Mouse (Mus musculus): ENCODE results near the gene Kank3. TPM values are rescaled to one million over a fixed set of nuclear protein-coding genes. Genes with fewer than 3 reads are reported as not detected.

Kank3 gene
- polyA plus RNA-seq, 1 experiment from 2014 or later = 29.0 TPM

DNA sequence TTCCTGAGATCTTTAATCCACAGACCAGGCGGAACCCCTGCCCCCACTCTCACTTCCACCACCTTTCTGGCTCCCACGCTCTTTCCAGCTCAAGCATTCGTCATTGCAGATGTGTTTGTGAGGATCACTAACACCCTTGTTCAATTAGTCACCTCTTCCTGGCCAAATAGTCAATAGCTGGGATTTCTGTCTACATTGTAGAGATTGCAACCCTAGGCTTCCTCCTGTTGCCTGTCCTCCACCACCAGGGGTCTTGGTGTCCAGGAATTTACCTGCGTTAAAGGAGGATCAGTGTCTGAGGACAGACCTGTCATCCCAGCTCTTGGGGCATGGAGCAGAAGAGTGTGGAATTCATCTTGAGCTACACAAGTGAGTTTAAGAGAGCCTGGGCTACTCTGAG is 28.3 kb upstream of the Kank3 start:
- Histone ChIP-seq H3K9ac (no peak overlapping the region), H3K36me3 (ENCODE audit: poor library complexity, severe bottlenecking) (no peaks in the 10 kb centered on the region), H3K9me3 (replicated peaks) (no peaks in the 10 kb centered on the region), H3K4me2 (peak overlapping the region; percentile 85), H3K27me3 (peaks cover 10% of the 10 kb centered on the region; the same call in 1 of the 2 replicates), H3K4me1 (peaks cover 35% of the 10 kb centered on the region), H3K4me3 (peak overlapping the region; percentile 46; the same call in 1 of the 2 replicates), H3K27ac (no peak overlapping the region)
- WGBS = 56% methylated on average over 4 of the region's 4 CpGs
- ATAC-seq = no peak

DNA sequence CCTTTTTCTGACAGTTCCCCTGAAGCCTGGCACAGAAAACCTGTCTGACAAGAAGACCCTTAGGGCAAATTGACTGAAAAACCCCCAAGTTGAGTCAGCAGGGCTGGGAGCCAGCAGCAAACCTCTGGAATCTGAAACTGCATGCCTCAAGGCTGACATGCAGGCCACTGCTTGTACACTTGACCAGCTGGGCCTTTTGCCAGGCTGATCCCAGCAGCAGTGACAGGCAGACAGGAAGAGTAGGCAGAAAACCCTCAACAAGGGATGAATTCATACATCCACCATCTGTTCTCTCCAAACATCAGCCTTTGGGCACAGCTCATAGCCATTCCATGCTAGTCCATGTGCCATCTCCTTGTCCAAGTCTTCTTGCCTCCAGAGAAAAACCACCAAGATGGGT is 26.9 kb upstream of the Kank3 start:
- no peaks in the 10 kb centered on the region for H3K36me3 ChIP-seq (ENCODE audit: poor library complexity, severe bottlenecking)
- H3K27me3 ChIP-seq = peaks cover 10% of the 10 kb centered on the region; the same call in 1 of the 2 replicates
- peaks cover 35% of the 10 kb centered on the region for H3K4me1 ChIP-seq
- H3K9ac ChIP-seq = no peak overlapping the region
- no peaks in the 10 kb centered on the region for H3K9me3 ChIP-seq (replicated peaks)
- H3K4me3 ChIP-seq = no peak overlapping the region
- ATAC-seq = no peak
- H3K4me2 ChIP-seq = no peak overlapping the region
- no peak overlapping the region for H3K27ac ChIP-seq

DNA sequence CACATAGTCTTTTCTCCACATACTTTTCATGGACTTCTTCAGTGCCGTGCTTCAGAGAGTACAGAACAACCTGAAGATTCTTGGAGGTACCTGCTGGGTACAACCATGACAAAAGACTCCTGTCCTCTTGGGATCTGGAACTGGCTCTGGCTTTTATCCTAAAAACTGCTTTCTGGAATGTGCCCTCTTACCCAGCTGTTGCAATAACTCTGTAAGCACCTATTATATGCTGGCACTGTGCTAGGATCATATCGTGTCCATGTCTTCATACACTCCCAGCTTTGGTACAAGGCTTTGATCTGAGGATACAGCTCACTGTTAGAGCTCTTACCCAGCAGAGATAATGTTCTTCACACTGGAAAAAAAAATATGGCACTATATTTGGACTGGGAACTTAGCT is 25.4 kb upstream of the Kank3 start:
- WGBS = 91% methylated on average over 2 of the region's 2 CpGs
- ATAC-seq = no peak

DNA sequence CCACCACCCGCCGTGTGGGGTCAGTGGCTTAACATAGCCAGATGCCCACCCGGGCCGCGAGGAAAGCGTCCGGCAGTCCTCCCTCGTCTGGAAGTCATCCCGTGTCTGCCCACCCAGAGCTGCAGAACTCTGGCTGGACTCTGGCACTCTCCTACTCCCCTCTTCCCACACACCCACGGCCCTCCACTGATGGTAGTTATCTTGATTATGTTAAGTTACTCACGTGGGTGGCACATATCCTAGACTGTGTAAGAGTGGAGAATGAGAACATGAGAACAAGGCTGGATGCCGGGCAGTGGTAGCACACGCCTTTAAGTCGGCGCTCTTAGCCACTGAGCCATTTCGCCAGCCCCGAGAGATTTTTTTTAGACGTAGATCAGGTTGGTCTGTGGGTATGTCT is 23.9 kb upstream of the Kank3 start:
- Histone ChIP-seq H3K27ac (no peak overlapping the region), H3K4me2 (no peak overlapping the region), H3K4me1 (peaks cover 9% of the 10 kb centered on the region), H3K4me3 (no peak overlapping the region), H3K36me3 (ENCODE audit: poor library complexity, severe bottlenecking) (no peaks in the 10 kb centered on the region), H3K27me3 (peaks cover 10% of the 10 kb centered on the region; the same call in 1 of the 2 replicates), H3K9ac (no peak overlapping the region), H3K9me3 (replicated peaks) (no peaks in the 10 kb centered on the region)
- ATAC-seq = no peak
- 83% methylated on average over 18 of the region's 18 CpGs for WGBS

More for the DNA sequence above, 25.4 kb upstream of the Kank3 start:
- Histone ChIP-seq H3K4me2 (no peak overlapping the region), H3K9ac (no peak overlapping the region), H3K4me1 (peaks cover 20% of the 10 kb centered on the region), H3K9me3 (replicated peaks) (no peaks in the 10 kb centered on the region), H3K36me3 (ENCODE audit: poor library complexity, severe bottlenecking) (no peaks in the 10 kb centered on the region), H3K27me3 (peaks cover 10% of the 10 kb centered on the region; the same call in 1 of the 2 replicates), H3K27ac (no peak overlapping the region), H3K4me3 (no peak overlapping the region)

DNA sequence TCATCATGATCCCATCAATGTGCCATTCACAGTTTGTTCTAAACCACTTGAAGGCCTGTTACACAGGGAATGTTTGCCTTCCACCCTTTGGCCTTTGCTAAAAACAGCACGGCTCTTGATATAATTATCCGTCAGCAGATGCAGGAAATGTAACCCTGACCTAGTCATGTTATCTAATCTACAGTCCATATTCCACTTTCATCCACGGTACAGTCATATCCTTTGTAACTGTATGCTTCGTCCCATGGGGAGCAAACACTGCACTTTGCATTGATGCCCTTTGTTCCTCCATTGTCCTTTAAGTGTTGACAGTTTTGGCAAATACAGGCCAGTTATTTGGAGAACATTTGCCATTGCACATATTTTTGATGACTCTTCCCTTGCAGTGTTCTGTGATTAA is 21.6 kb upstream of the Kank3 start:
- H3K9me3 ChIP-seq (replicated peaks) = no peaks in the 10 kb centered on the region
- H3K27ac ChIP-seq = no peak overlapping the region
- 0 out of 2 replicates have a peak, but pooled peaks cover 3% of the 10 kb centered on the region for H3K27me3 ChIP-seq
- no peaks in the 10 kb centered on the region for H3K4me1 ChIP-seq
- H3K36me3 ChIP-seq (ENCODE audit: poor library complexity, severe bottlenecking) = no peaks in the 10 kb centered on the region
- no peak overlapping the region for H3K4me2 ChIP-seq
- H3K4me3 ChIP-seq = no peak overlapping the region
- ATAC-seq = no peak
- no peak overlapping the region for H3K9ac ChIP-seq
- 92% methylated on average over 4 of the region's 4 CpGs for WGBS

DNA sequence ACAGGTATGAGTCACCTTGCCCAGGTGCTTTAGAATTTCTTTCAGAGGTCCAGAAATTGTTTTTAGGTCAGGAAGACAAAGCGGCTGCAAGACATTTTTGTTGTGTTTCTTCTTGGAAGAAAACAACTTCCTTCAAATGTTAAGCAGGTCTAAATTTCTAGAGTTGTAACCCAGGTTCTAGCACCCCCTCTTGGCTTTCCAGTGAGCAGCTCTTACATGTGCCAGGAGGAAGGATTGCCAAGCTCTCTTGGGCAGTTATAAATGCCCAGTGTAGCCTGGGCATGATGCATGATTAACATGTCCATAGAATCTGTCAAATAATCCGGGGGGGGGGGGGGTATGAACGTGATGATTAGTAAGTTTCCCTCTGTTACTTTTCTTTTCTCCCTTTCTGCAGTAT is 12.0 kb upstream of the Kank3 start:
- no peaks in the 10 kb centered on the region for H3K4me1 ChIP-seq
- WGBS = 40% methylated on average over 3 of the region's 3 CpGs
- no peaks in the 10 kb centered on the region for H3K36me3 ChIP-seq (ENCODE audit: poor library complexity, severe bottlenecking)
- H3K27ac ChIP-seq = no peak overlapping the region
- no peak overlapping the region for H3K9ac ChIP-seq
- H3K4me2 ChIP-seq = no peak overlapping the region
- no peaks in the 10 kb centered on the region for H3K9me3 ChIP-seq (replicated peaks)
- H3K27me3 ChIP-seq = no peaks in the 10 kb centered on the region
- no peak for ATAC-seq
- no peak overlapping the region for H3K4me3 ChIP-seq

DNA sequence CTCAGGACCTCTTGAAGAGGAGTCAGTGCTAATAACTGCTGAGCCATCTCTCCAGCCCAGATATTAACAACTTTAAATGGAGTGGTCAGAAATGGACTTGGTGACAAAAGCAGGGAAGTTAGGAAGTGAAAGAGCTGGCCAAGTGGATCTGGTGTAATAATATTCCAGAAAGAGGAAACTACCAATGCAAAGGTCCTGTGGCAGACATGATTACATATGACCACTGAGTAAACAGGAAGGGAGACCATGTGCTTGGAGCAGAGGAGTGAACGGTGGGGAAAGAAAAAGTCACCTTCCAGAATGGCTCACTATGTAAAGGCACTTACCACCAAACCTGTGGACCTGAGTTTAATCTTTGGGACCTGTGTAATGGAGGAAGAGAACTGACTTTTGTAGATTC is 11.0 kb upstream of the Kank3 start:
- 74% methylated on average over 1 of the region's 1 CpGs for WGBS
- Histone ChIP-seq H3K4me2 (no peak overlapping the region), H3K4me1 (no peaks in the 10 kb centered on the region), H3K36me3 (ENCODE audit: poor library complexity, severe bottlenecking) (no peaks in the 10 kb centered on the region), H3K4me3 (no peak overlapping the region), H3K9ac (no peak overlapping the region), H3K27ac (no peak overlapping the region), H3K9me3 (replicated peaks) (no peaks in the 10 kb centered on the region), H3K27me3 (no peaks in the 10 kb centered on the region)
- ATAC-seq = no peak

DNA sequence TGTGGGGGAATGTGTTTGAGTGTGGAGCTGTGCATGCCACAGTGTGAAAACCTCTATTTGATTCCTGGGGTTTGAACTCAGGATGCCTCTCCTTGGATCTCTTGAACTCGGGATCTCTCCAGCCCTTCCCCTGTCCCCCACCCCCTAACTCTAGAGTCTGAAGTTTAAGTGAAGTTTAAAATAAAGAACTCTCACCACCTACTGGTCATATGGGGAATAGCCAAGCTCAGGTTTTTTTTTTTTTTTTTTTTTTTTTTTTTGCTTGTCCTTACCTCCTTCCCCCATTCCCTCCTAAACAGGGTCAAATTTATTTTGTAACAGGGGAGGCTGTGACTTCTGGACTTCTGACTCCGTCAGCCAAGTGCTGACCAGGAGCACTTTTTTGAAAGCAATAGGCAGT is 8.1 kb upstream of the Kank3 start:
- Histone ChIP-seq H3K9ac (no peak overlapping the region), H3K27ac (no peak overlapping the region), H3K4me3 (no peak overlapping the region), H3K36me3 (ENCODE audit: poor library complexity, severe bottlenecking) (no peaks in the 10 kb centered on the region), H3K4me1 (no peaks in the 10 kb centered on the region), H3K9me3 (replicated peaks) (no peaks in the 10 kb centered on the region), H3K4me2 (no peak overlapping the region), H3K27me3 (peaks cover 2% of the 10 kb centered on the region; the same call in 1 of the 2 replicates)
- ATAC-seq = no peak
- 1% methylated on average over 2 of the region's 2 CpGs for WGBS

DNA sequence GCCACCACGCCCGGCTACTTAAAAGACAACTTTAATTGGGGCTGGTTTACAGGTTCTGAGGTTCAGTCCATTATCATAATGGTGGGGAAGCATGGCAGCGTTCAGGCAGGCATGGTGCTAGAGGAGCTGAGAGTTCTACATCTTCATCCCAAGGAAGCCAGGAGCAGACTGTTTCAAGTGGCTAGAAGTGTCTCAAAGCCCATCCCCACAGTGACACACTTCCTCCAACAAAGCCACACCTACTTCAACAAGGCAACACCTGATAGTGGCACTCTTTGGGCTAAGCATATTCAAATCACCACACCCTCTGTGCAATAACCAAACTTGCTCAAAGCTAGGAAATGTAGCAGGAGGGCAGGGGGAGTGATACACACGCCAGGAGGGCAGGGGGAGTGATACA is 6.1 kb upstream of the Kank3 start:
- no peaks in the 10 kb centered on the region for H3K9me3 ChIP-seq (replicated peaks)
- peaks cover 2% of the 10 kb centered on the region; the same call in 1 of the 2 replicates for H3K27me3 ChIP-seq
- H3K4me2 ChIP-seq = no peak overlapping the region
- H3K27ac ChIP-seq = no peak overlapping the region
- no peaks in the 10 kb centered on the region for H3K36me3 ChIP-seq (ENCODE audit: poor library complexity, severe bottlenecking)
- ATAC-seq = no peak
- WGBS = 58% methylated on average over 4 of the region's 4 CpGs
- no peak overlapping the region for H3K4me3 ChIP-seq
- no peak overlapping the region for H3K9ac ChIP-seq
- no peaks in the 10 kb centered on the region for H3K4me1 ChIP-seq

DNA sequence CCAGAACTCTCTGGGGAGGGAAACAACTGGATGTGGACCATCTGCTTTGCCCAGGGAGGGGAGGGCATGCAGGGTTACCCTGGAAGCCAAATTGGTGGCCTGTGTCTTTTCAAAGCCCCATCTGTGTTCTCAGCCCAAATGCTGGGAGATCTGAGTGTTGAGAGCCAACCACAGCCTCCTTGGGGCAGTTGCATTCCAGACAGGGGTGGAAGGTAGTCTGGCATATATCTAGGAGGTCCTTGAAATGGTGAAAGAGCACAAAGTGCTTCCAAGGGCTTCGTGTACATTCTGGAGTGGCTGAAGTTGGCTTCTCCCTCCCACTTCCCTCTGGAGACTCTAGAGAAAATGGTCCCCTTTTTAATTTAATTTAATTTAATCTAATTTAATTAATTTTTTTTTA is 5.6 kb upstream of the Kank3 start:
- no peak overlapping the region for H3K27ac ChIP-seq
- H3K27me3 ChIP-seq = peaks cover 2% of the 10 kb centered on the region; the same call in 1 of the 2 replicates
- H3K4me1 ChIP-seq = no peaks in the 10 kb centered on the region
- 67% methylated on average over 1 of the region's 1 CpGs for WGBS
- no peak overlapping the region for H3K4me3 ChIP-seq
- H3K9ac ChIP-seq = no peak overlapping the region
- ATAC-seq = no peak
- no peaks in the 10 kb centered on the region for H3K9me3 ChIP-seq (replicated peaks)
- no peak overlapping the region for H3K4me2 ChIP-seq
- H3K36me3 ChIP-seq (ENCODE audit: poor library complexity, severe bottlenecking) = no peaks in the 10 kb centered on the region

DNA sequence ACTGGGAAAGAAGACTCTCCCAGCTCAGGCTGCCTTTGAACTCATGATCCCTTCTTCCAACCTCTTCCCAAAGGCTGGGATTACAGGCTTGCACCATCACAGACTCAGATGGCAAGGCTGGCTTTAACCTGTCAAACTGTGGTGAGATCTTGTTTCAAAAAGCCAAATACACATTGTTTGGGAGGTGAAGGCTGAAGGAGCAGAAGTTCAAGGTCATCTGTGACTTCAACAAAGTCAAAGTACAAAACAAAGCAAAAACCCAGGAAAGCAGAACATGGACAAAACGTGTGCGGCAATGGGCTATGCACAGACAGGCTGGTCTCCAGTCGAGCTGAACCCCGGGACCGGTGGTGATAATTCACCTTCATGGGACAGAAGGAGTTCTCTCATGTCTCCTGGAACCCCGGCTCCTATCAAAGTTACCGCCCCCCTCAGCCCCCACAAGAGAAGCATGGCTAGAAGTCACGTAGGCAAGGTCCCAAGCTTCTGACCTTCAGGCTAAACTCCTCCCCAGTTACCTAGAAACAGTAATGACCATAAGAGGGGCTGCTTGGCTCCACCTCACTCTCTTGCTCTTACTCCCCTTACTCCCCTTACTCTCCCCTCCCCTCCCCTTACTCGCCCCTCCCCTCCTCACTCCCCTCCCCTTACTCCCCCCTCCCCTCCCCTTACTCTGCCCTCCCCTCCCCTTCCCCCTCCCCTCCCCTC is 3.0 kb upstream of the Kank3 start:
- Histone ChIP-seq H3K9ac (no peak overlapping the region), H3K4me2 (no peak overlapping the region), H3K4me3 (no peak overlapping the region), H3K9me3 (replicated peaks) (no peaks in the 10 kb centered on the region), H3K4me1 (0 out of 2 replicates have a peak, but pooled peaks cover 11% of the 10 kb centered on the region), H3K27me3 (peaks cover 16% of the 10 kb centered on the region), H3K27ac (no peak overlapping the region), H3K36me3 (ENCODE audit: poor library complexity, severe bottlenecking) (no peaks in the 10 kb centered on the region)
- ATAC-seq = no peak
- 62% methylated on average over 8 of the region's 9 CpGs for WGBS

DNA sequence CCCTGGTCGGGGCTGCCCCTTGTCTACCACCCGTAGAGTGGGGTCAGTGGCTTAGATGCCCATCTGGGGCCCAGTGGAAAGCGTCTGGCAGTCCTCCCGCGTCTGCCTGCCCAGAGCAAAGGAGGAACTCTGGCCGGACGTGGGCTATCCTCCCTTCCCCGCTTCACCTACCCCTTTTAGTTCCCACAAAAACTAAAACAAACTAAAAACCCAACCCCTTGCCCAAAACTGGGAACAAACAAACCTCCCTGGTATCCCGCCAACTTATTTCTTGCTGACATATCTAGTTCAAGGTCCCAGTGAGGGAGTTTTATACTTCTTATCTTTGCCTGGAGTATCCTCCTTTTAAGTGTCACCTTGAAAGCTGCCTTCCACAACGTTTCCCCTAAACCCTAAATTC is 2.1 kb upstream of the Kank3 start:
- Histone ChIP-seq H3K9me3 (replicated peaks) (no peaks in the 10 kb centered on the region), H3K27me3 (peaks cover 24% of the 10 kb centered on the region), H3K36me3 (ENCODE audit: poor library complexity, severe bottlenecking) (no peaks in the 10 kb centered on the region), H3K4me3 (no peak overlapping the region), H3K4me2 (no peak overlapping the region), H3K4me1 (0 out of 2 replicates have a peak, but pooled peaks cover 11% of the 10 kb centered on the region), H3K27ac (no peak overlapping the region), H3K9ac (0 out of 2 replicates have a peak overlapping the region, but pooled peaks have one; percentile 21)
- WGBS = 49% methylated on average over 10 of the region's 10 CpGs
- no peak for ATAC-seq

DNA sequence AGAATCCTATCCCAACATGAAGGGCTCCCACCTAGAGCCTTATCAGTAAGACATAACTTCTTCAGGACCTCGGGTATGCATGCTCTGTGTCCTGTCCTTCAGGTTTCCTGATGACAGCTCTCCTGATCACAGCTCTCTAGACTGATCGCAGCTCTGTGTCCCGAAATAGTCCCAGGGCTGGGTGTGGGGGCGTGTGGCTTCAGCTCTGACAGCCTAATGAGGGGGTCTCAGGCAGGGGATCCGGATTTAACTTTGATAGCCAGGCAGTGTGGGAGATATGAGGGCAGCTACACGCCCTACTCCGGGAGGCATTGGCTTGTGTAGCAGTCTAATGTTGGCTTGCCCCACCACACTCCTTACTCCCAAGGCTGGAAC is 810 bp downstream of the Kank3 start:
- peak overlapping the region; percentile 77 for H3K4me2 ChIP-seq
- H3K9me3 ChIP-seq (replicated peaks) = no peaks in the 10 kb centered on the region
- H3K36me3 ChIP-seq (ENCODE audit: poor library complexity, severe bottlenecking) = no peaks in the 10 kb centered on the region
- WGBS = 29% methylated on average over 7 of the region's 7 CpGs
- H3K27me3 ChIP-seq = peaks cover 21% of the 10 kb centered on the region
- peak overlapping the region; percentile 60; the same call in 1 of the 2 replicates for H3K9ac ChIP-seq
- no peak overlapping the region for H3K27ac ChIP-seq
- ATAC-seq = no peak
- H3K4me3 ChIP-seq = peak overlapping the region; percentile 47
- H3K4me1 ChIP-seq = 0 out of 2 replicates have a peak, but pooled peaks cover 11% of the 10 kb centered on the region
